Mouse (Mus musculus) cerebellum, postnatal 25 days (tissue): Measurements from ENCODE around the gene Clns1a.

Source experiments
- DNase-seq, 2 experiments: peaks; one replicate each; pipeline ENCODE4 v3.0.0; 2021; ENCODE audit warnings: mixed read lengths in 2 of 2

Clns1a gene

DNA sequence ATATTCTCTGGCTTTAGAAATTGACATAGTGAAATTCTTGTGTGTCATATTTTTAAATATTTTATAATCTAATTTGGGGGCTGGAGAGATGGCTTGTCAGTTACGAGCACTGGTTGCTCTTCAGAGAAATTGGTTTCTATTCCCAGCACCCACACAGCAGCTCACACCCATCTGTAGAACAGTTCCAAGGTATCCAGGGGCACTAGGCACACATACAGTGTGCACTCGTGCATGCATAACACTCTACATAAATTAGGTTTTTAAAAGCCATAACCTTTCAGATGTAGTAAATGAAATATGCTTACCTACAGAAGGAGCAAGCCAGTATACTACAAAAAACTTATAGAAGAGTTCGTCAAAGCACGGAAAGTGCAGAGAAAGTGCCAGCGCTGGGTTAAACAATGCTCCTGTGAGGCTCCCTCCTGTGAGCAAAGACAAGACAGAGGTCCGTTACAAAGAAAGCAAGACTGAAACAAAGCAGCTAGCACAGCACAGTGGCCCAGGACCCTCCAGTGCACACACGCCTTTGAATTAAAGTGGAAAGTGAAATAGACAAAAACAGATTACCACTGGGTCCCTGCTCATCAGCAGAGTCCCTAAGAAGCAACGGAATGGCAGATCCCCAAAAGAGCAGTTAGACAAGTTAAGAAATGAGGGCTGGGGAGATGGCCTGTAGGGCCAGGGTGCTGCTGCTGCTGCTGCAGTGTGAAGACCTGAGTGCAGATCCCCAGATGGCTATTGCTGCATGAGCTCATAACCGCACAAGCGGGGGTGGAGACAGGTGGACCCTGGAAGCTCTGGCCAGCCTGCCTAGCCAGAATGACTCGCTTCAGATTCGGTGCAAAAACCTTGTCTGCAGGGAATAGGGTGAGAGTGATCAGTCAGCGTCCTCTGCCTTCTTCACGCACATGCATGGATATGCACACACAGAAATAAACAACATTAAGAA is 32.5 kb downstream of the Clns1a start:
- DNase-seq: peak in 1 of 2 experiments; percentile 21

DNA sequence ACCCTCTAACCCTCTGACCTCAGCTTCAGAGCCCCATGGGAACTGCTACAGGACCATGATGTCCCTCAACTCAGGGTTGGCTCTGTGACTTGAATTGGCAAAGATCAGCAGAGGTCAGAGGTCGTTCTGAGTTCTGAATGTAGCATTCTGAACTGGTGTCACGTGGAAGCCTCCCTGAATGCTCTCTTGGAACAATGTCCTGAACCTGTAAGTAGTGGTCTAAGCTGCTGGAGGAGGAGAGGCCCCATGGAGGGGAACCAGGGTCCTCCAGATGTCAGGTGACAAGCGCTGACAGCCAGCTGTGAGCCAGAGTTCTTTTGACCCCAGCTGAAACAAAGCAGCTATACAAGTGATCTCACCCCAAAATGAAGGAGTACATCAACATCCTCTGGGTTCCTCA is 34.0 kb downstream of the Clns1a start:
- DNase-seq: no peak

DNA sequence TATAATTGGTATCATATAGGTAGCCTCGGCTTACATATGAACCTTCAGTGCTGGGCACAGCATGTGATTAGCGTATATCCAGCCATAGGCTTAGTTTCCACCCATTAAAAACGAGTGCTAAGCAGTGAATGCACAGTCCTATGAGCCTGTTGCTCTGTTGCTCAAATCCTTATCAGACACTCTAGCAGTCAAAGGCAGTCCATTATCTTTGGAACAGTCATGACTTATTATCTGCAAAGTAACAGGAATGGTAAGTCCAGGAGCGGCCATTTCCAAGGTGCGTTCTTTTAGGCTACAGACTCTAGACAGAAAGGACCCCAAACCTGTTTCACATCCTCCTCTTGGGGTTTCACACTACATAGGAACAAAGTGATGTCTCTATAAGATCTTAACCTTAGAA is 37.2 kb downstream of the Clns1a start:
- DNase-seq: no peak

DNA sequence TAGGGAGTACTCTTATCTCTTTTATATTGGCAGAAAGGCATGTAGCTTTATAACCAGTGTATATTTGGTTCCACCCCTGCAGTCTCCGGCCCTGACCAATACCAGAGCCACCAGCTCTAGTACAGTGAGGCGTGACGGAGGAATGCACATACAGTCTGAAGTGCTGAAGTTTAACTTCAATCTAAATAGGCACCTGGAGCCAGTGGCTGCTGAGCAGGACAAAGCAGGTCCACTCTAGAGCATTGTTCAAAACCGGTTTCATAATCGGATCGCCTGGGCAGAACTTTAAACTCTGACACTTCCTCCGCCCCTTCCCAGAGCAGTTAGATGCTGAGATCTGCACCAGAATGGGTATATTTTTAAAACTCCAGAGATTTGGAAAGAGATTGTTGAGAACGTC is 38.6 kb downstream of the Clns1a start:
- no peak for DNase-seq

DNA sequence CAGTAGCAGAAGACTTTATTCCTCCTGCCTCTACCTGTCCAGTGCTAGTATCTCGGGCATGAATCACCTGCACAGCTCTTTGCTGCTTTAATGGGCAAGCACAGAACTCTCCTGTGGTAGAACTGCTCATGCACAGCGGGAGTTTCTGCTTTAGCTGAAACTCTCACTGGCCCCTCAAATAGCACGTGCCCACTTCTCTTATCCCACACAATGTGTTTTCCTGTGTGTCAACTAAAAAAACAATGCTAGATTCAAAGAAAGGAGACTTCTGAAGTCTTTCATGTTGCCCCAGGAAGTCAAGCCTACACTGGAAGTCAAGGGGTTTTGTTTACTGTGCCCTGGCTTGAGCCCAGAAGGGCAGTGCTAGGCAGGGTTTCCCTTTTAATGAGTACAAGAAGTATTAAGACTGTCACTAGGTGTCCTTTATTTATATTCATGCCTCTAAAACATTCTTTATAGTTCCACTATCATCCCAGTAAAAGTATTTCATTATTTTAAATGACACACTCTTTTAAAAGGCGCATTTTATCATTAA is 39.5 kb downstream of the Clns1a start:
- DNase-seq: no peak

DNA sequence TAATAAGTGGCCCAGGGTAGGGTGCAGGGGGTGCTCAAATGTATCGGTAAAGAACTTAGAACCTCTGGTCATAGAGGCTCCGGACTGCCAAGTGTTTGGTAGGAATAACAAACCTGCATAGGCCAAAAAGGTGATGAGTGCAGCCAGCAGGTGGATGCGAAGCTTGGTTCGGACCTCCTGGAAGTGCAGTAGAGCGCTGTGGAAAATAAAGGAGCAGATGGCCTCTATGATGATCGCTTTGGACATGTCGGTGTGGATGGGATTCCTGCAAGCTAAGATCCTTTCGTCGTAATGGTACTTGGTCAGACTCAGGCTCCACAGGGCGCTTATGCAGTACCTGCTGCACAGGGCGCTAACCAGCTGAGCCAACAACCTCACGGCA is 40.8 kb downstream of the Clns1a start:
- peak in 1 of 2 experiments; percentile 49 for DNase-seq

DNA sequence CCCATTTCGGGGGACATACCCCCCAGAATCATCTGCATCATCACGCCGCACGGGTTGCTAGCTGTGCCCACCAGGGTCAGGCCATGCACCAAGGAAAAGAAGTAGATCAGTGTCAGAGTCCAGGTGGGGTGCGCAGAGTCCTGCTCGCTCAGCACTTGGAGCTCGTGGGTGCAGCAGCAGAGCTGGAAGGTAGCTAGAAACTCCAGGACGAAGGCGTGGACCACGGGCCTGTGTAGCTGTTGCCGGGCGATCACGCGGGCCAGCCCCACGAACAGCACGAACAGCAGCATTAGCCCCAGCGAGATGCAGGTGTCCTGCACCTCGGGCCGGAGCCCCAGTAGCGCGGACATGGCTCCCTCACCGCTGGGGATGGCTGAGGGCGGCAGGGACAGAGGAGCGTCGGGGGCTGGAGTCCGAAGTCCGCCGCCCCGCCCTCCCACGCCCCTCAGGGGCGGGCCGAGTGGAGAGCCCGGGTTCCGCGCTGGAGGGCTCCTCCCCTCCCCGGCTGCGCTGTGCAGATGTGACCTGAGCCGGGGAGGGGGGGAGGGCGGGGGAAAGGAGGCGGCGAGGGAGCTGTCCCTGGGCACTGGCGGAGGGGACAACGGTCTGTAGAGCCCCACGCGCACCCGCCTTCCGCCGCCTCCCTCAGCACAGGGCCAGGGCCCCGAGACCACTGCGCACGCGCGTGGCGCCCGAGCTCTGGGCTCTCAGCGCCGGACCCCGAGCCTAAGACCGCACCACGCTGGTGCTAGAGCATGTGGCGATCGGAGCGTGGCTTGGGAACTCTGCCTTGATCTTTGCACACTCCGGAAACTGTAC is 41.4 kb downstream of the Clns1a start, which contains the start of gene Aqp11:
Aqp11 (minus strand) TSS at position 652 of the 819 bp plus-strand sequence.
- peak; percentile 85 to 87 for DNase-seq

- DNase-seq: no peak
Measured at GRCm38 (mm10) chr7:97740948-97741347, 44.5 kb downstream of the Clns1a start.

DNA sequence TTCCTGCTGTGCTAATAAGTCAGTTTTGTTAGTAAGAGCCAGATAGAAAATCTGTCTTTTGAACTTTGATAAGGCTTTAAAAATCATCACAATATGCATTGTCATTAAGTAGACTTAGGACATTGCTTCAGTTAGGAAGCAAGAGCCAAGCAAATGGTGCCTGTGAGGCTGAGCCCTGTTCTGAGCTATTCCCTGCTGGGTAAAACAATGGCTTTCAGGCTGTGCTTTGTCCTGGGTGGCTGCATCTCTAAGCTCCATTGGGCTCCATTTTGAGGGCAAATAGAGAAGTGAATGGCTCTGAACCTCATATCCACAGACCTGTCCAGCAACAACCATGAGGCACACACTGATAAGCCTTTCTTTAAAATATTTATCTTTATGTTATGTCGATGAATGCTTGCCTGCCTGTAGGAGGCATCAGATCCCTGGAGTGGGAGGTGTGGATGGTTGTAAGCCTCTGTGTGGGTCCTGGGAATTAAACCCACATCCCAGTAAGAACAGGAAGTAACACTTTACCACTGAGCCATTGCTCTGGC is 45.4 kb downstream of the Clns1a start:
- DNase-seq: no peak

DNA sequence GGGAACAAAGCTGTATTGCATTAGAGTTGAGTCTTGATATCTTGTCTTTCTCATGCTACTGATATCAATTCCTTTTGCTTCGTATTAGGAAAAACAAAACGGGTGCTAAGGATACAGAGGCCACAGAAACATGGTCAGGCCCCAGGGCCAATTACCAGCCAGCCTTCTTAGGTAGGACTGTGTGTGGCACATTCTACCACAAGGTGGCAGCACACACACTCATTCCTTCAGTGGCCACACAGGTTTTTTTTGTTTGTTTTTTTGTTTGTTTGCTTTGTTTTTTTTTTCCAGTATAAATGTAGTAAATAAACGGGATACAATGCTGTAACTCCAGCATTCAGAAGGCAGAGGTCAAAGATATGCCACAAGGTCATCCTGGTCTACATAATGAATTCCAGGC is 48.9 kb downstream of the Clns1a start:
- DNase-seq: peak; percentile 74 to 86

GRCm38 (mm10) chr7:97747176-97747707 is 50.8 kb downstream of the Clns1a start:
- no peak for DNase-seq

DNA sequence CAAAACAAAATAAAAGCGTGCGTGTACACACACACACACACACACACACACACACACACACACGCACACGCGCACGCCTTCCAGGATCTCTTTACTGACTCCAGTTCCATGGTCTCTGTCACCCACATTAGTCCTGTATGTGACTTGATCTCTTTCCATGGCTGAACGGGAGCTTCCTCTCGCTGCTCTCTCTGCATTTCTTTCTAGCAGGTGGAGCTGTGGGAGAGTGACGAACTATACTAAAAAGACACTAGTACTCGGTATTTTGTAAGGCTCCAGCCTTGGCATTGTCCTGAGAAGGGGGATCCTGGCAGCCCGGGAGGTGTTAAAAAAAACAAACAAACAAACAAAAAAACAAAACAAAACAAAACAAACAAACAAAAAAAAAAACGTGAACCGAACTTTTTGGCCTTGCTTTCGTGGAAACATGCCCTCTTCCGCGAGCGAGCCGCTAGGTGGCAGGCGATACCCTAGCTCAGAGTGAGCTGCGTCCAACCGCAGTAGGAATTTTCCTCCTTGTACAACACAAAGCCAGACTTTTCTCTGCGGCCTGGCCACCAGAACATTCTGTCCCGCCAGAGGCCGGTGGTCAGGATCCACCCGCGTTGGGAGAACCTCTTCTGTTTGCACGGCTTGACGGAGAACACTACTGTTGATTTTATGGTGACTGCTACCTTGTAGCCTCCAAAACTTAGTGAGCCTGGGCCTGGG is 51.5 kb downstream of the Clns1a start:
- DNase-seq: peak; percentile 87 to 92

GRCm38 (mm10) chr7:97748527-97749206 is 52.2 kb downstream of the Clns1a start:
- DNase-seq: no peak

GRCm38 (mm10) chr7:97749207-97750190 is 53.1 kb downstream of the Clns1a start:
- no peak for DNase-seq

DNA sequence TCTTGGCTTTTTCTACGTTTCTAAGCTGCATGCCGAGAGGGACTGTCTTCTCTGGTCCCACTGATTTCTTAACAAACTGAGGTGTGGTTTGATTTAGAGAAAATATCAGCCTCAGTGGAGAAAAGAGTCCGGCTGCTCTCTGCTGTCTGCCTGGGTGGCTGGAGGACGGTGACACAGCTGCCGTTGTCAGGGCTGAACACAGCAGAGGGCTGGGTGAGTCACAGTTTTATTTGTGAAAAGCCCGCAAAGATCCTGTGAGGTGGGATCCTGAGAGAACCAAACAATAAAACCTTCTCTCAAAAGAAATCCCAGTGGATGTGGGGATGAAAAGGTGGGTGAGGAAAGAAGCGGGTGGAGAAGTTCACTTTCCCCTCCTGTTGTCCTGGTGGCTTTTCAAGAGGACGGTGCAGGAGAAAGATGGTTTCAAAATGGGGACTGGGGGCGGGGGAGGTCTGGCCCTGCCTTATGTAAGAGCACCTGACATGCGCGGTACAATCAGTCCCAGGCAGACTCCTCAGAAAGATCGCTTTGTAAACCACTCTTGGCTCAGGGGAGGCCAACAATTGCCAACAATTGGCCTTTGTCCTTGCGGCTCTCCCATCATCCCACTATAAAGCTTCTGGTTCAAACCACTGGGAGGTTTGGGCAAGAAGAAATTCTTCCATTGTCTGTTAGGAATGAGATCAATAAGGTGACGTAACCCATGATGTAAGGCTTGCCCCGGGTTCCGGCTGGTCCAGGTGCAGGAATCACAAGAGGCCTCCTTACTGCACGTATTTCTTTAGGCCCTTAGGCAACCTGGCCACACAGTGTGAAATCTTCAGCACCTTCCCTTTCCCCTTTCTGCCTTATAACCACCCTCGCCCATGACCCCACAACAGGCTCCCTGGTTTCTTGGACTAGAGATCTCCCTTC is 60.8 kb downstream of the Clns1a start:
- DNase-seq: peak; percentile 29 to 49

- no peak for DNase-seq
Measured at GRCm38 (mm10) chr7:97764591-97764990, 68.2 kb downstream of the Clns1a start.

GRCm38 (mm10) chr7:97765181-97765962 is 68.9 kb downstream of the Clns1a start:
- no peak for DNase-seq

GRCm38 (mm10) chr7:97765963-97766347 is 69.5 kb downstream of the Clns1a start:
- DNase-seq: no peak
